Mouse (Mus musculus) embryo, embryonic 10 days (tissue): Measurements from ENCODE around the gene Ap3m1.
"Not testable (repeated sequence)": the region's sequence is repeated elsewhere in the genome, so short reads cannot be mapped to it uniquely, and the experiment has no call there.

ENCODE experiments used
- DNase-seq: peaks from one replicate; pipeline ENCODE4 v3.0.0-alpha.2; 2015; ENCODE audit warnings: low spot score

Ap3m1 gene

GRCm38 (mm10) chr14:21052112-21052780, at the start of gene Ap3m1, which contains the start of gene Adk:
TSS of gene Ap3m1 (minus strand) at chr14:21052508.
TSS of gene Adk (plus strand) at chr14:21052574.
- peak; percentile 95 for DNase-seq

GRCm38 (mm10) chr14:21101562-21101961, 49.3 kb upstream of the Ap3m1 start:
- no peak for DNase-seq

- DNase-seq = no peak
Measured at GRCm38 (mm10) chr14:21100876-21101275, 48.6 kb upstream of the Ap3m1 start.

- DNase-seq = no peak
Measured at GRCm38 (mm10) chr14:21099371-21099770, 47.1 kb upstream of the Ap3m1 start.

GRCm38 (mm10) chr14:21096689-21097088, 44.4 kb upstream of the Ap3m1 start:
- no peak for DNase-seq

GRCm38 (mm10) chr14:21096279-21096678, 44.0 kb upstream of the Ap3m1 start:
- no peak for DNase-seq

- not testable (repeated sequence) for DNase-seq
Measured at GRCm38 (mm10) chr14:21094161-21094560, 41.9 kb upstream of the Ap3m1 start.

- no peak for DNase-seq
Measured at GRCm38 (mm10) chr14:21090930-21091486, 38.7 kb upstream of the Ap3m1 start.

GRCm38 (mm10) chr14:21090400-21090799, 38.1 kb upstream of the Ap3m1 start:
- no peak for DNase-seq

GRCm38 (mm10) chr14:21088731-21089130, 36.4 kb upstream of the Ap3m1 start:
- no peak for DNase-seq

- no peak for DNase-seq
Measured at GRCm38 (mm10) chr14:21087390-21088060, 35.2 kb upstream of the Ap3m1 start.

- DNase-seq = peak; percentile 57
Measured at GRCm38 (mm10) chr14:21086827-21087351, 34.6 kb upstream of the Ap3m1 start.

- no peak for DNase-seq
Measured at GRCm38 (mm10) chr14:21086106-21086505, 33.8 kb upstream of the Ap3m1 start.

- no peak for DNase-seq
Measured at GRCm38 (mm10) chr14:21085666-21086065, 33.4 kb upstream of the Ap3m1 start.

- no peak for DNase-seq
Measured at GRCm38 (mm10) chr14:21082823-21083222, 30.5 kb upstream of the Ap3m1 start.

- DNase-seq = no peak
Measured at GRCm38 (mm10) chr14:21078511-21078910, 26.2 kb upstream of the Ap3m1 start.

- no peak for DNase-seq
Measured at GRCm38 (mm10) chr14:21077939-21078338, 25.6 kb upstream of the Ap3m1 start.

- no peak for DNase-seq
Measured at GRCm38 (mm10) chr14:21076501-21077194, 24.3 kb upstream of the Ap3m1 start.

- peak; percentile 89 for DNase-seq
Measured at GRCm38 (mm10) chr14:21075751-21076500, 23.6 kb upstream of the Ap3m1 start.

GRCm38 (mm10) chr14:21074398-21075320, 22.4 kb upstream of the Ap3m1 start:
- DNase-seq = no peak

GRCm38 (mm10) chr14:21073981-21074380, 21.7 kb upstream of the Ap3m1 start:
- DNase-seq = peak; percentile 26
